Mouse (Mus musculus) lung, embryonic 14.5 days (tissue): ENCODE measurements around the gene Gm26965. TPM values are rescaled to one million over a fixed set of nuclear protein-coding genes. Genes with fewer than 3 reads are reported as not detected.
A peak's percentile ranks its signal among the peaks of the same experiment; 100 is the strongest.

Experiments
- ATAC-seq: fragments of 200-750 bp; cut with Nextera tagmentation; 2 replicates; pipeline ENCODE4 v1.8.0; 2017; ENCODE audit warnings: mild to moderate bottlenecking, moderate TSS enrichment, moderate library complexity; ENCODE audit not compliant: insufficient read depth
- DNase-seq: peaks from one replicate; pipeline ENCODE4 v3.0.0-alpha.2; 2015
- H3K27ac ChIP-seq: fragments of 300-500 bp; sonication (generic); 2 replicates; pipeline ENCODE4 v1.5.1; 2014; ENCODE audit warnings: low read depth, mild to moderate bottlenecking, moderate library complexity
- H3K27me3 ChIP-seq: fragments of 300-500 bp; sonication (generic); 2 replicates; pipeline ENCODE4 v1.6.1; 2014; ENCODE audit warnings: low read length, control low read depth; ENCODE audit not compliant: insufficient read depth
- H3K36me3 ChIP-seq: fragments of 300-500 bp; sonication (generic); 2 replicates; pipeline ENCODE4 v1.6.1; 2014; ENCODE audit warnings: control low read depth; ENCODE audit not compliant: insufficient read depth
- H3K4me1 ChIP-seq: fragments of 300-500 bp; sonication (generic); 2 replicates; pipeline ENCODE4 v1.6.1; 2014; ENCODE audit warnings: antibody characterized with exemption, control low read depth; ENCODE audit not compliant: insufficient read depth
- H3K4me2 ChIP-seq: fragments of 300-500 bp; sonication (generic); 2 replicates; pipeline ENCODE4 v1.6.1; 2014; ENCODE audit warnings: mild to moderate bottlenecking
- H3K4me3 ChIP-seq: fragments of 300-500 bp; sonication (generic); 2 replicates; pipeline ENCODE4 v1.5.1; 2014; ENCODE audit warnings: low read depth, low read length
- H3K9ac ChIP-seq: fragments of 300-500 bp; sonication (generic); 2 replicates; pipeline ENCODE4 v1.6.1; 2014
- H3K9me3 ChIP-seq: fragments of 300-500 bp; sonication (generic); 2 replicates; pipeline ENCODE4 v1.6.1; 2016; ENCODE audit warnings: low read depth, low read length, control low read depth
- CTCF ChIP-seq: IDR thresholded peaks from 2 replicates; pipeline ENCODE4 v1.5.1; 2016; ENCODE audit warnings: antibody characterized with exemption, low read depth
- WGBS: fragments of 180-500 bp; shearing (Covaris S2); extraction: QIAGEN DNeasy Blood & Tissue Kit; methylation state at CpG from one replicate; pipeline ENCODE4 v1.1.7; 2014; 5-methylcytosine and 5-hydroxymethylcytosine counted together
- polyA plus RNA-seq: library from polyadenylated mRNA; unstranded; fragments of >200 nt; fragmentation: Nextera tagmentation; extraction: Ambion mirVana; gene quantifications from 2 replicates; pipeline ENCODE4 v1.2.1, GENCODE M21; 2014

Gene Gm26965
- 0.30 TPM in 1 of 2 replicates, not detected in the other for polyA plus RNA-seq

DNA sequence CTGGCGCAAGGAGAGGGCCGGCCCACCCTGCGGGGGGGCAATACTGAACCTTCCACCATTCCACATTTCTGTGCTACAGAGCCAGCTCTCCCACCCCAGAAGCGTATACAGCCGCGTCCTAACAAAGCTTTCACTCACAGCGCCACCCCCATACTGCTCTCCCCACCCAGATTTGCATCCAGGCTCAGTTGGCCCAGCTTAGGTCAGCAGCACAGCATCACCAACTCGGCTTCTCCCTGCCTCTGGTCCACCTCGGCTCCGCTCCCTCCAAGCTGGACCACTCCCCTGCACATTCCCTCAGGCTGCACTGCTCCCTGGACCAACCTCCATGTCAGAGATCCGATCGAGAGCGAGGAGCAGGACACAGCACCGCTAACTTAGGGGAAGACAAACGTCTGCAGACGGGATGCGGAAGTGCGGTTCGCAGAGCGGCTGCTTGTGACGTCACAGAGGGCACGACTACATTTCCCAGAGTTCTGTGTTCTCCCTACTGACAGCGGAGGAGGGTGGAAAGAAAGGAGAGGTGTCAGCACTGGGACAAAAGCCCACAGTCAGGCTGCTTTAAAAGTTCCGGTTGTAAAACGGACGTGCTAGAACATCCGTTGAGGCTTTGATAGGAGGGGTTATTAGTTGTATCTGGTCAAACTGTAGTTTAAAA, at the start of gene Gm26965, which contains the start of gene Zfp87:
TSS of gene Gm26965 (minus strand) at position 399 of the 658 bp plus-strand sequence.
TSS of gene Zfp87 (minus strand) at position 425 of the 658 bp plus-strand sequence.
- no peaks in the 10 kb centered on the region for H3K9me3 ChIP-seq
- peaks cover 7% of the 10 kb centered on the region for H3K4me1 ChIP-seq
- H3K4me2 ChIP-seq: peak within 1 kb of the TSS; percentile 72
- ATAC-seq: peak; percentile 99
- H3K4me3 ChIP-seq: peak within 1 kb of the TSS; percentile 71
- WGBS: under 1% methylated on average over 27 of the region's 27 CpGs
- H3K9ac ChIP-seq: peak within 1 kb of the TSS; percentile 76
- peak within 1 kb of the TSS; percentile 72 for H3K27ac ChIP-seq
- no peaks in the 10 kb centered on the region for H3K27me3 ChIP-seq
- H3K36me3 ChIP-seq: peaks cover 2% of the 10 kb centered on the region; the same call in 1 of the 2 replicates
- 0 out of 2 replicates have a peak, but pooled peaks have one; percentile 4 for TF ChIP-seq CTCF
- DNase-seq: peak; percentile 99

- no peak for DNase-seq
- Histone ChIP-seq H3K27me3 (no peaks in the 10 kb centered on the region), H3K9ac (no peak overlapping the region), H3K4me2 (no peak overlapping the region), H3K36me3 (no peaks in the 10 kb centered on the region), H3K9me3 (no peaks in the 10 kb centered on the region), H3K27ac (no peak overlapping the region), H3K4me1 (no peaks in the 10 kb centered on the region), H3K4me3 (no peak overlapping the region)
- WGBS: 68% methylated on average over 5 of the region's 5 CpGs
- no peak for TF ChIP-seq CTCF
- ATAC-seq: no peak
Observed at GRCm38 (mm10) chr13:67572591-67573189, 46.7 kb upstream of the Gm26965 start.

- Histone ChIP-seq H3K4me3 (peak within 1 kb of the TSS; percentile 87), H3K36me3 (no peaks in the 10 kb centered on the region), H3K4me2 (peak within 1 kb of the TSS; percentile 79), H3K4me1 (no peaks in the 10 kb centered on the region), H3K27ac (peak within 1 kb of the TSS; percentile 95), H3K27me3 (no peaks in the 10 kb centered on the region), H3K9me3 (no peaks in the 10 kb centered on the region), H3K9ac (peak within 1 kb of the TSS; percentile 88)
- no peak for ATAC-seq
- WGBS: 70% methylated on average over 4 of the region's 4 CpGs
- DNase-seq: no peak
- TF ChIP-seq CTCF: no peak
Observed at GRCm38 (mm10) chr13:67553730-67554129, 27.8 kb upstream of the Gm26965 start, which contains the start of gene Zfp748. Gene Zfp748, minus strand, starts transcription at chr13:67553830.

DNA sequence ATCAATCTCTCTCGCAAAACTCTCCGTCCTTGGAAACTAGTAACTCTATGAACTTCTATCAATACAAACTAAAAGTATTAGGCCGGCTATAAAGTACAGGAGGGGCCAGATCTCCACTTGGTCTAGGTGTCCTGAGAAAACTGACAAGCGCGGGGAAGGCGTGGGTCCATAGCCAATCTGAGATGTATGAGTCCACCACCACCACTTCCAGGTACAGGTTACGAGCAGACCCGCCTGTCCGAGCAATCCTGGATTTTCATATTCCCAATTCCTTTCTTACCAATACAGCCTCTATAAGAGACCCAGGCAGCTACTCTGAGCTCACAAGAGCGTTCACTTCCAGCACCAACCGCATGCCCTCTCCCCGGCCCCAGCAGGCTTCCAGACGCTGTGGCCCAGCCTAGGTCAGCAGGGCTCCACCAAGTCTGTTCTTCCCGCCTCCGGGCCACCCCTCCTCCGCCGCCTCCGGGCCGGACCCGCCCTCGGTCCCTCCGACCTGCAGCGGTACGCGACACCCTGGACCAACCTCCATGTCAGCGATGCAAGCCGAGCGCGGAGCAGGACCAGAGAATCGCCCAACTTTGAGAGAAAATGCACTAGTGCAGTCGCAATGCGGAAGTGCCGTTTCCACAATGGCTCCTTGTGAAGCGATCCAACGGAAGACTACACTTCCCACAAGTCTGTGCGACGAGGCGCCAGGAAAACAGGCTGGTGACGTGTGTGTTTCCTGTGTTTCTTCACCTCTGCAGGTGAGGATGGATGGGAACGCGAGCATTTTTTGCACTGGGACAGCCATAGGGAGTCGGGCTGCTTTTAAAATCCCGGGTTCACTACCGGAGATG, 26.8 kb upstream of the Gm26965 start:
- Histone ChIP-seq H3K9ac (peak overlapping the region; percentile 88), H3K36me3 (no peaks in the 10 kb centered on the region), H3K4me2 (peak overlapping the region; percentile 79), H3K27ac (peak overlapping the region; percentile 95), H3K4me3 (peak overlapping the region; percentile 87), H3K9me3 (no peaks in the 10 kb centered on the region), H3K27me3 (no peaks in the 10 kb centered on the region), H3K4me1 (no peaks in the 10 kb centered on the region)
- TF ChIP-seq CTCF: no peak
- peak; percentile 94 for DNase-seq
- under 1% methylated on average over 44 of the region's 44 CpGs for WGBS
- peak; percentile 98 for ATAC-seq

DNA sequence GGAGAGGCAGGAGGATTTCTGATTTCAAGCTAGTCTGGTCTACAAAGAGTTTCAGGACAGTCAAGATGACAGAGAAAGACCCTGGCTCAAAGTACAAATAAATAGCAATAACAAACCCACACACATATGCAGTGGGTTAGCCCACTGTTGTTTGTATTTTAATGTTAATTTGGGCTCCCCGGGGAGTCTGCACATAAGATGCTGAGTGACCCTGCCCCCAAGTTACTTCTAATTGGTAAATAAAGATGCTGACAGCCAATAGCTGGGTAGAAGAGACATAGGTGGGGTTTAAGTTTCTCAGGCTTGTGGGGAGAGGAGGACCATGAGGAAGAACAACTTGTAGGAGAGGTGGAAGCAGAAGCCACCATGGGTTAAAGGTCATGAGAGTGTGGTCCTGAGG, 20.0 kb upstream of the Gm26965 start:
- TF ChIP-seq CTCF: no peak
- H3K36me3 ChIP-seq: peaks cover 39% of the 10 kb centered on the region
- WGBS: 90% methylated on average over 1 of the region's 1 CpGs
- no peak overlapping the region for H3K27ac ChIP-seq
- no peak overlapping the region for H3K4me2 ChIP-seq
- DNase-seq (no peak), ATAC-seq (no peak)
- no peaks in the 10 kb centered on the region for H3K4me1 ChIP-seq
- no peaks in the 10 kb centered on the region for H3K9me3 ChIP-seq
- no peak overlapping the region for H3K4me3 ChIP-seq
- no peak overlapping the region for H3K9ac ChIP-seq
- H3K27me3 ChIP-seq: no peaks in the 10 kb centered on the region

- 73% methylated on average over 3 of the region's 3 CpGs for WGBS
- ATAC-seq (no peak), DNase-seq (no peak)
Observed at GRCm38 (mm10) chr13:67527049-67527730, 1.2 kb upstream of the Gm26965 start.

More at GRCm38 (mm10) chr13:67527049-67527730, 1.2 kb upstream of the Gm26965 start:
- Histone ChIP-seq H3K27me3 (no peaks in the 10 kb centered on the region), H3K4me1 (peaks cover 7% of the 10 kb centered on the region), H3K36me3 (no peaks in the 10 kb centered on the region), H3K9me3 (no peaks in the 10 kb centered on the region), H3K9ac (no peak overlapping the region), H3K4me3 (no peak overlapping the region), H3K4me2 (no peak overlapping the region; the same call in 1 of the 2 replicates), H3K27ac (no peak overlapping the region)
- no peak for TF ChIP-seq CTCF
